Mouse (Mus musculus) left cerebral cortex, postnatal 25 days (tissue): ENCODE measurements at regions not wholly inside any gene's neighbourhood (a gene's known extent, or its start where the extent isn't known, plus 50 kb on each side); places are given as distances from the start of the nearest gene placed in this dataset.
"Not testable (repeated sequence)": the region's sequence is repeated elsewhere in the genome, so short reads cannot be mapped to it uniquely, and the experiment has no call there.

Experiments used
- DNase-seq, 2 experiments: peaks; one replicate each; pipeline ENCODE4 v3.0.0; 2022; ENCODE audit warnings: low spot score in 2 of 2, mixed read lengths in 1 of 2
- intact Hi-C: fragments of 180-260 bp; cut with DNase I; formaldehyde crosslinking; loops from one replicate; pipeline ENCODE4 v1.15.1; 2025

DNA sequence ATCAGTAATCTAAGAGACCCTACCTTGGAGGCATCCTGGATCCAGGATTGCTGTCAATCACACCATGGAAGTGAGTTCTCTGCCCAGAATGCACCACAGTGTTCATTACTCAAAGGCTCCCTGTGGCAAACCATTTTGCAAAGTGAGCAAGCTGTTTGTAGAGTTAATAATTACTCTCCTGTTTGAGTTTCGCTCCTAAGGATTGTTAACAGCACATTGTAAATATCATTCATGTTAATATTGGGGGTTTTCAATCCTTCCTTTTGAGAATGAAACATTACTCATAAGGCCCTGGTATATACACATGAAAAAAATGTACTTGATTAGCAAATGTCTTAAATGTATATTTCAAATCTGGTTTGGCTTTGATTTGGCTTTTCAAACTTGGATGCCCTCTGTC, 58.1 kb upstream of the Clstn2 start:
- DNase-seq = no peak
- intact Hi-C loops = no loop called here

DNA sequence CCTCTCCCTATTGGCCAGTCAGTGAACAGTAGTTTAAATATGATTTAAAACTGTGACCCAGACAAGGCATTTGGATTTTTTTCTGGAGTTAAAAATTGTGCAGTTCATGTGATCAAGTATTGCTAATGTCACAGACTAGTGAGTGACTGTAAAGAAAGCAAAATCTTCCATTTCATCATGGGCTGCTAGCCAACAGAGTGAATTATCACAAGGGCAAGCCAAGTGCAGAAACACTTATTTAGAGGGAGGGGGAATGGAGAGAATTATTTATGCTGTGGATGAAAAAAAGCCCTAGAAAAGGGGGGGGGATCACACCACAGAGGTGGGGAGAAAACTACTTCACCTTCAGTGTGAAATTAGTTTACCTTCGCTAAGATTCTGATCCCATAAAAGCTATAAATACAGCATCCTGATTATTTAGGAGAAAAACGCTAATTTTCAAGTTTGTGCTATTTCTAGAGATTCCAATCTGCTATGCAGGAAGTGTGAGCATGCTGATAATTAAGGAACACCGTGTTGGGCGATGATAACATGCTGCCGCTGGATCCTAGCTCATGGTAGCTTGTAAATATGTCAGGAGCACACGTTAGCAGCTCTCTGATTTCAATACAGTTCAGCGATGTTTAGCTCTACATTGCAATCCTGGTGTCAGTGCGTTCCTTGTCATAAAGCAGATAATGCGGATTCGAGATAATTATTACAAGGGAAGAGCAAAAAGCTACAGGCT, 62.2 kb upstream of the Clstn2 start:
- DNase-seq = peak in 1 of 2 experiments; percentile 13
- intact Hi-C loops = no loop called here

GRCm38 (mm10) chr9:98123390-98123789, 90.4 kb upstream of the Clstn2 start:
- no peak for DNase-seq
- intact Hi-C loops = no loop called here

GRCm38 (mm10) chr9:98129596-98129995, 96.6 kb upstream of the Clstn2 start:
- no peak for DNase-seq
- intact Hi-C loops = no loop called here

GRCm38 (mm10) chr9:98130849-98131248, 97.9 kb upstream of the Clstn2 start:
- DNase-seq = peak; percentile 64 to 96
- intact Hi-C loops = loop anchor here (5.0 to 10.0 kb wide), 2 partner anchors 94 to 244 kb away; no protein-coding TSS in a partner anchor

- no peak for DNase-seq
- intact Hi-C loops = no loop called here
These were observed 107.6 kb upstream of the Clstn2 start for GRCm38 (mm10) chr9:98140546-98140945.

- no peak for DNase-seq
- intact Hi-C loops = no loop called here
These were observed 109.1 kb upstream of the Clstn2 start for GRCm38 (mm10) chr9:98142121-98142520.

DNA sequence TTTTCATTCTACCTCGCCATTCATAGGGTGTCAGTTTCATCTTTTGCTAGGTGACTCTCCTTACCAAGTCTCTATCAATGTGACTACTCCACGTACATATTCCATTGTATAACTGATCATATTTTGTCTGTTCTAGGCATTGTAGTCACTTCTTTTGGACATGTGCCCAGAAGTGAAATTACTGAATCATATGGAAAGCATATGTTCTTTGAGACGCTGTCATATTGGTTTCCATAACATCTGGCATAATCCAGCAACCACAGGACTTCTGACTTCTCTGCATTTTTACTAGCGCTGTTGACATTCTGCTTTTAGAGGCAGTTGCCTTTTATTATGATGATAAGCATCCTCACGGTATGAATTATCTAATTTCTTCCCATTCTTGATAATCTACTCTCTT, 113.9 kb upstream of the Clstn2 start:
- no peak for DNase-seq
- intact Hi-C loops = no loop called here

- peak; percentile 4 to 67 for DNase-seq
- intact Hi-C loops = no loop called here
These were observed 125.4 kb upstream of the Clstn2 start for GRCm38 (mm10) chr9:98158421-98158820.

DNA sequence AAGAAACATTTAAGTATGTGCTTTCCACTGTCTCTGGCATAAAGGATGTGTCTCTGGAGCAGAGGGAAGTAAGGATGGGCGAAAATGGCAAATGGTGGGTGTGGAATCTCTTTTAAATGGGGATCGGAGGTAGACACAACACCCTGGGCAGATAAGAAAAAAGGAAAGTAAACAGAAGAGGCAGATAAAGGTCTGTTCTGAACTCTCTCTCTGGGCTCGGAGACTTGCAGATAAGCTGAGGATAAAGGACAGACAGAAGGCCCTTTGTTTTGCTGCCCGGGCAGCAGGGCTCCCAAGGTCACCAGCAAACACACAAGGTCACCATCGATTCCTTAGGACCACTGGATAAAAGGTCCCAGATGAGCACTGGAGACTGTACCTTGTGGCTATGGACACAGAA, 122.7 kb upstream of the Nmnat3 start:
- intact Hi-C loops = no loop called here
- DNase-seq = no peak

GRCm38 (mm10) chr9:98174056-98174455, 113.2 kb upstream of the Nmnat3 start:
- DNase-seq = no peak
- intact Hi-C loops = no loop called here

GRCm38 (mm10) chr9:98176701-98177380, 110.4 kb upstream of the Nmnat3 start:
- intact Hi-C loops = no loop called here
- no peak for DNase-seq

DNA sequence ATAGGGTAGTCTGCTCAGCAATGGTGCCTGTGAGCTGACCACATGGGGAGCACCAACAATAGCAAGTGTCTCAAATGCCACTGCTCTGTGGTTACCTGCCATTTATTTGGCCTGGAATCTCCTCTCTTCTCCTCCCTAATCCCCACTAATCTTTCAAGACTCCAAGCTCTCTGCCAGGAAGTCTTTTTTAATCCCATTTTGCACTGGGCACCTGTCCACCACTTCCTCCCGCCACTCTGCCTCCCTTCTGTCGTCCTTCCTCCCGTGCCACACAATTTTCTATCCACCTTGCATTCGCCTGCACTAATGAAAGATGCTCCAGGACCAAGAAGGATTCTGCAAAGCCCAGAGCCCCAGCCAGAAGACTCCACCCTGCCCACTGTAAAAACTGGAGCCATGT, 106.5 kb upstream of the Nmnat3 start:
- intact Hi-C loops = no loop called here
- no peak for DNase-seq

DNA sequence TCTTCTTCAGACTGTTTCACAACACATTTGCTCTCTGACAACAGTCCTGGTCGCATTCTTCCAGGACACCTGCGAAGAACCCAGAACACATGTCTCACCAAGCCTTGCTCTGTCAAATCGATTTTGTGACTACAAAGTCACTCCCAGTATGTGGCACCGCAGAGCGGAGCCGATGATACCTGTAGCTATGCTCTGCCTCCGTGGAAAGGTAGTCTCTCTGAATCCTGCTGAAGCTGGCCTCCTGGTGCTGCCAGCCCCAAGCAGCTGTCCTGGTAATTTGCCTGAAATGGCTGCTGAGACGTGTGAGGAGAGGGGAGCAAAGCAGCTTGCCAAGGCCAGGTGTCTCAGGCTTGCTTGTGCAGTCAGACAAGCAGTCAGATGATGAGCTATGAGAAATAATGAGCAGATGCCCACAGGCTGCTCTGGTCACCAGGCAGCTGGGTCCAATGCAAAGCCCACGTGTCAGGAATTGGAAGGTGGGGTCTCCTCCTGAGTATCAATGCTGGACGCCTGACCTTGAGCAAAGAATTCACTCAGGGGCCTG, 100.4 kb upstream of the Nmnat3 start:
- DNase-seq = no peak
- intact Hi-C loops = no loop called here

- peak; percentile 31 to 90 for DNase-seq
- intact Hi-C loops = no loop called here
These were observed 92.9 kb upstream of the Nmnat3 start for GRCm38 (mm10) chr9:98194356-98194755.

DNA sequence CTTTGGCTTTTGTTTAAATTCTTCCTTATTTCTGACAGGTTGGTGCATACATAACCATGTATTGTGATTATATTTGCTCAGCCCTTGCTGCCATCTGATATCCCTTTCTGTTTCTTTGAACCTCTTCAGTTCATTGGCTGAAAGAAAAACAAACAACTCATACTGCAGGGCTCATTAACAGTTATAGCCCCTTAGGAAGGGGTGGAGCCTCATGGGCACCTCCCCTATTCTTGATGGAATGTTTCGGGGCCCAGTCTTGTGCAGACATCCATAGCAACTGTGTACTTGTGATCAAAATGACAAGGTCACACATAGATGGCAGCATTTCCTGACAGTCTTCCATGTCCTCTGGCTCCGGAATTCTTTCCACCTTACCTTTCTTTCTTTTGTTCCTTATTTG, 68.4 kb upstream of the Nmnat3 start:
- intact Hi-C loops = no loop called here
- DNase-seq = no peak

GRCm38 (mm10) chr9:98220367-98220766, 66.9 kb upstream of the Nmnat3 start:
- peak in 1 of 2 experiments; percentile 11 for DNase-seq
- intact Hi-C loops = no loop called here

DNA sequence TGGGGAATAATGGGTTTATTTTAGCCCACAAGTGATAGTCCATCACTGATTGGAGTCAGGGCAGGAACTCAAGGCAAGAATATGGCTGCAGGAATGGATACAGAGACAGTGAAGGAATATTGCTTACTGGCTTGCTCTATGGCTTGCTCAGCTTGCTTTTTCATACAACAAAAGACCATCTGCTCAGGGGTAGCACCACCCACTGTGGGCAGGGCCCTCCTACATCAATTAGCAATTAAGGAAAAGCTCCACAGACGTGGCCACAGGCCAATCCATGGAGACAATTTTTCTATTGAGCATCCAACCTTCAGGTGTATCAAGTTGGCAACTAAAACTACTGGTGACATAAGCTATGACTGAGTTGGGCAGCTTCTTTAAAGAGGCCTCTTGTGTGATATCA, 65.5 kb upstream of the Nmnat3 start:
- no peak for DNase-seq
- intact Hi-C loops = no loop called here

GRCm38 (mm10) chr9:98228226-98228625, 59.0 kb upstream of the Nmnat3 start:
- DNase-seq = no peak
- intact Hi-C loops = no loop called here

GRCm38 (mm10) chr9:98228907-98229306, 58.3 kb upstream of the Nmnat3 start:
- no peak for DNase-seq
- intact Hi-C loops = no loop called here

- intact Hi-C loops, DNase-seq: not testable (repeated sequence)
These were observed 52.5 kb upstream of the Nmnat3 start for GRCm38 (mm10) chr9:98234731-98235130.
